Mouse (Mus musculus) hindbrain, postnatal 0 days (tissue): ENCODE measurements around the gene Cacybp. TPM values are rescaled to one million over a fixed set of nuclear protein-coding genes. Genes with fewer than 3 reads are reported as not detected.

Experiments used
- ATAC-seq: fragments of 200-750 bp; cut with Nextera tagmentation; 2 replicates; pipeline ENCODE4 v1.8.0; 2017; ENCODE audit warnings: mild to moderate bottlenecking, moderate TSS enrichment, moderate library complexity
- DNase-seq: peaks from one replicate; pipeline ENCODE4 v3.0.0-alpha.2; 2015; ENCODE audit warnings: low spot score
- H3K27ac ChIP-seq: fragments of 300-500 bp; sonication (generic); 2 replicates; pipeline ENCODE4 v1.5.1; 2014; ENCODE audit warnings: mild to moderate bottlenecking
- H3K27me3 ChIP-seq: fragments of 300-500 bp; sonication (generic); 2 replicates; pipeline ENCODE4 v1.6.1; 2014; ENCODE audit warnings: low read length, mixed read lengths; ENCODE audit not compliant: insufficient read depth
- H3K36me3 ChIP-seq: fragments of 300-500 bp; sonication (generic); 2 replicates; pipeline ENCODE4 v1.6.1; 2014; ENCODE audit warnings: low read length, mixed read lengths; ENCODE audit not compliant: insufficient read depth
- H3K4me1 ChIP-seq: fragments of 300-500 bp; sonication (generic); 2 replicates; pipeline ENCODE4 v1.6.1; 2014; ENCODE audit warnings: antibody characterized with exemption, low read length, mixed read lengths; ENCODE audit not compliant: insufficient read depth
- H3K4me2 ChIP-seq: fragments of 300-500 bp; sonication (generic); 2 replicates; pipeline ENCODE4 v1.6.1; 2014; ENCODE audit warnings: low read depth, mild to moderate bottlenecking, low read length, moderate library complexity, mixed read lengths
- H3K4me3 ChIP-seq: fragments of 300-500 bp; sonication (generic); 2 replicates; pipeline ENCODE4 v1.5.1; 2014; ENCODE audit warnings: low read length
- H3K9ac ChIP-seq: fragments of 300-500 bp; sonication (generic); replicated peaks from 2 replicates; pipeline ENCODE4 v1.6.1; 2014; ENCODE audit warnings: mild to moderate bottlenecking, low read length, moderate library complexity, mixed read lengths
- H3K9me3 ChIP-seq: fragments of 300-500 bp; sonication (generic); 2 replicates; pipeline ENCODE4 v1.6.1; 2016; ENCODE audit warnings: low read length, mixed read lengths
- CTCF ChIP-seq: IDR thresholded peaks from 2 replicates; pipeline ENCODE4 v1.5.1; 2016; ENCODE audit warnings: antibody characterized with exemption, control low read depth, low read depth
- WGBS: fragments of 180-500 bp; shearing (Covaris S2); extraction: QIAGEN DNeasy Blood & Tissue Kit; methylation state at CpG from one replicate; pipeline ENCODE4 v1.1.7; 2014; 5-methylcytosine and 5-hydroxymethylcytosine counted together
- polyA plus RNA-seq: library from polyadenylated mRNA; unstranded; fragments of >200 nt; fragmentation: Nextera tagmentation; extraction: Ambion mirVana; gene quantifications from 2 replicates; pipeline ENCODE4 v1.2.1, GENCODE M21; 2015
- total RNA-seq: library from RNA; depleted of rRNA; stranded (reverse); fragments of >200 nt; gene quantifications from 2 replicates; pipeline ENCODE4 v1.2.3, GENCODE M21; 2014

Gene Cacybp
- total and polyA plus RNA-seq, 2 experiments from 2014 or later, result 49.5 to 317 TPM

DNA sequence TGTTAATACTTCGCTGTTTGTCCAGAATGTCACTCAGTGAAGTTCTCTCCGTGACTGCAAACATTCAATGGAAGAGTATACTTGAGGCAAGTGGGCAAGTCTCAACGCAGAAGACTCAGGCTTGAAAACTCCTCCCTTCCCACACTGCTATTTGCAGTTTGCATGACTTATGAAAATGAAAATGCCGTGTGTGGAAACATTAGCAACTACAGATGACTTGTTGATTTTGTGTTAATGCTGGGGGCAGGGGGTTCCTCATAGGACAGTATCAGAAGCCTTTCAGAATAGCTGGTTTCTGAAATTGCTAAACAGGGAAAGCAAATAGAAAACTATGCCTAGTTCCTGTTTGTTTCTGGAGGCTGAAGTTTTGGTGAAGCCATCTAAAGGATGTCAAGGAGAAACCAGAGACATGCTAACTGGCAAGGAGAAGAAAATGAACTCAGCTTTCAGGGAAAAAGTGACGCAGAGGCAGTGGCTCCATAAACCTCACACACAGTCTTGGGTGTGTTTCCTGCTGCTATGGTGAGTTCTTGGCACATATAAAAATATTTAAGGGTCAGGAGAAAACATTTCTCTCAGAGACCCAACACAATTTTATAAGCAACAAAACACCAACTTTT, 38.8 kb upstream of the Cacybp start:
- Histone ChIP-seq H3K9ac (no peak overlapping the region), H3K9me3 (no peaks in the 10 kb centered on the region), H3K4me3 (no peak overlapping the region), H3K4me2 (no peak overlapping the region), H3K4me1 (no peaks in the 10 kb centered on the region), H3K27ac (no peak overlapping the region), H3K36me3 (0 out of 2 replicates have a peak, but pooled peaks cover 4% of the 10 kb centered on the region), H3K27me3 (no peaks in the 10 kb centered on the region)
- TF ChIP-seq CTCF, result no peak
- 79% methylated on average over 5 of the region's 5 CpGs for WGBS
- ATAC-seq (no peak), DNase-seq (no peak)

DNA sequence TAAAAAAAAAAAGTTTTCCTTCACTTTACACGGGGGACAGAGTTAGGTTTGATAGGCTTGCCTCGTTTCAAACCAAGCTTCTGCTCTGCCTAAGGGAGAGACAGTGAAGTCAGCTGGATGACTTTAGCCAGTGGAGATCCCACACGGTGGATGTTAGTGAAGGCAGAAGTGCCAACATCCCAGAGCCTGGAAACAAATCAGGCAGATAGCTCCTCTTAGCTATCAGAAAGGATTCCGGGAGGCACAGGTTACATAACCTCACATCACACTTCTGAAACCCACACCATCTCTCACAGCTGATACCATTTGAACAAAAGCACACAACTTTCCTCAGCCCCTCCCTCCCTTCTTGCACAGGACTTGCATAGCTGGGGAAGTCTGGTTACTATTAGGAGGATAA, 38.1 kb upstream of the Cacybp start:
- Histone ChIP-seq H3K9ac (no peak overlapping the region), H3K4me3 (no peak overlapping the region), H3K27ac (no peak overlapping the region), H3K4me1 (no peaks in the 10 kb centered on the region), H3K27me3 (no peaks in the 10 kb centered on the region), H3K9me3 (no peaks in the 10 kb centered on the region), H3K36me3 (0 out of 2 replicates have a peak, but pooled peaks cover 4% of the 10 kb centered on the region), H3K4me2 (no peak overlapping the region)
- no peak for DNase-seq
- ATAC-seq, result no peak
- no peak for TF ChIP-seq CTCF
- WGBS, result 69% methylated on average over 4 of the region's 4 CpGs

DNA sequence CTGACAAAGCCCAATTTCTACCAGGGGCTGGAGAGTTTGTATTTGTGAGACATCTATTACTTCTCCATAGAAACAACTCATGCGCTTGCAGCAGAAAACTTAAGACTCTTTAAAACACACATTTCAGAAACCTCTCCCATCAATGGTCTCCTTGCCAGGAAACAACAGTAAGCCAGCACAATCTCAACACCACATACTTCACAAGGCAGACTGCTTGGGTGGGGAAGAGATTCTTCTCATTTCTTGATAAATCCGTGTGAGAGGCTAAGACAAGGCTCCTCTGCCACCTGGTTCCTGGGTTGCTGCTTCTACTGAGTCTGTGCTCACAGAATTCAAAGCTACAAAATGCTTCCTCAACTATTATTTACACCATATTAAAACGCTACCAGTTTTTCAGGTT, 37.1 kb upstream of the Cacybp start:
- no peak for TF ChIP-seq CTCF
- H3K4me3 ChIP-seq, result no peak overlapping the region

DNA sequence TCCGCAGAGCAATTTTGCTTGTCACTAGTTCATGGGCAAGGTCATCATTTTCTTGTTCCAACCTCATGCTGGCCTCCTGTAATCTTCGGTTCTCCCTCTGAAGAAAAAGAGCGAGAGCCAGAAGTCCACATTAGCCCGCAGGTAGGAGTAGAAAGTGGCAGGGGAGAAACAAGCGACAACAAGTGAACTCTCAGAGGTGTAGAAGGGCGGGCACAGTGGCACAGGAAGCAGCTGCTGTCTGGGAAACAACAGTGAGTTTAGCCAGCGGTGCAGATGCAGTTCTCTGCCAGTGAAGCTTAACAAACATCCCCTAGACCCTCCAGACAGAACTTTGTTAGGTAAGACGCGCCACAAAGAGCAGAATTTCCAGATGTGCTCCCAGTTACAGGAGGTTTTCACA, 34.8 kb upstream of the Cacybp start:
- no peaks in the 10 kb centered on the region for H3K9me3 ChIP-seq
- no peak overlapping the region for H3K9ac ChIP-seq
- DNase-seq, result no peak
- no peak overlapping the region for H3K4me2 ChIP-seq
- no peak for TF ChIP-seq CTCF
- ATAC-seq, result no peak
- H3K4me1 ChIP-seq, result no peaks in the 10 kb centered on the region
- H3K4me3 ChIP-seq, result no peak overlapping the region
- H3K27ac ChIP-seq, result no peak overlapping the region
- H3K36me3 ChIP-seq, result no peaks in the 10 kb centered on the region
- H3K27me3 ChIP-seq, result no peaks in the 10 kb centered on the region
- WGBS, result 81% methylated on average over 9 of the region's 9 CpGs

More for the DNA sequence above, 37.1 kb upstream of the Cacybp start:
- DNase-seq, result no peak
- no peaks in the 10 kb centered on the region for H3K27me3 ChIP-seq
- 73% methylated on average over 3 of the region's 3 CpGs for WGBS
- no peak for ATAC-seq
- H3K4me2 ChIP-seq, result no peak overlapping the region
- no peaks in the 10 kb centered on the region for H3K4me1 ChIP-seq
- no peak overlapping the region for H3K27ac ChIP-seq
- no peak overlapping the region for H3K9ac ChIP-seq
- 0 out of 2 replicates have a peak, but pooled peaks cover 3% of the 10 kb centered on the region for H3K36me3 ChIP-seq
- H3K9me3 ChIP-seq, result no peaks in the 10 kb centered on the region

DNA sequence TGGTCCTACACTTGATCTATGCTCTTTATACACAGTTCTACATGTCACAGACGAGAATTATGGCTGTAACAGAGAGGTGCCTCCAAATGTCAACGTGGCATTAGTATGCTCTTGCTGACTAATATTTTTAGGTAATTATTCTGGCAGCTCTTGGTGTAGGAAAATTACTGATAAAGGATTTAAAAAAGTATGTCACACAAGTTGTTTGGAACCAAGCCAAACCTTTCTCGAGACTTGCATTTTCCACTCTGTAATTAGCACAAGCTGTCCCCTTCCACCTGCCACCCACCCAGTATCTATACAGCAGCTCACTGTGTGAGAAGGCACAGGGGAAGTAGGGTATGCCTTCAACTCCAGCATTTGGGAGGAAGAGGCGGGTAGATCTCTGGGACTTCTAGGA, 34.2 kb upstream of the Cacybp start:
- H3K27me3 ChIP-seq, result no peaks in the 10 kb centered on the region
- H3K4me2 ChIP-seq, result no peak overlapping the region
- no peak overlapping the region for H3K27ac ChIP-seq
- no peak for TF ChIP-seq CTCF
- 62% methylated on average over 4 of the region's 4 CpGs for WGBS
- H3K4me1 ChIP-seq, result no peaks in the 10 kb centered on the region
- H3K9ac ChIP-seq, result no peak overlapping the region
- DNase-seq (no peak), ATAC-seq (no peak)
- no peaks in the 10 kb centered on the region for H3K9me3 ChIP-seq
- no peak overlapping the region for H3K4me3 ChIP-seq
- no peaks in the 10 kb centered on the region for H3K36me3 ChIP-seq

DNA sequence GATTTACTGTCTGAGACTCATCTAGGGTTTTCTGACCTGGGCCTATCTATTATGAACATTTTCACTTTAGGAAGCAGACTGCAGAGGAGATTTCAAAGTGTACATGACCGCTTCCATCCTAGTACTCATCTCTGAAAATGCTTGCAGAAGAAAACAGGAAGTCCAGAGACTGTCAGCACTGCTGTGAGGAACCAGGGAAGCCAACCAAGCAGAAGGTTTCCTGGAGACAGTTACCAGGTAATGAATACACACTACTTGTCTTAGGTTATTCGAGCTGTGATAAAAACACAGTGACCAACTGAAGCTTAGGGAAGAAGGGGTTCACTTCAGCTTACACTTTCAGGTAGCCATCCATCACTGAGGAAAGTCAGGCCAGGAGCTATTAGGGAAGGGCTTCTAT, 33.3 kb upstream of the Cacybp start:
- no peak overlapping the region for H3K27ac ChIP-seq
- DNase-seq (no peak), ATAC-seq (no peak)
- 61% methylated on average over 2 of the region's 2 CpGs for WGBS
- no peaks in the 10 kb centered on the region for H3K4me1 ChIP-seq
- TF ChIP-seq CTCF, result no peak
- H3K27me3 ChIP-seq, result no peaks in the 10 kb centered on the region
- H3K4me3 ChIP-seq, result no peak overlapping the region
- H3K9me3 ChIP-seq, result no peaks in the 10 kb centered on the region
- no peak overlapping the region for H3K4me2 ChIP-seq
- H3K9ac ChIP-seq, result no peak overlapping the region
- H3K36me3 ChIP-seq, result no peaks in the 10 kb centered on the region

DNA sequence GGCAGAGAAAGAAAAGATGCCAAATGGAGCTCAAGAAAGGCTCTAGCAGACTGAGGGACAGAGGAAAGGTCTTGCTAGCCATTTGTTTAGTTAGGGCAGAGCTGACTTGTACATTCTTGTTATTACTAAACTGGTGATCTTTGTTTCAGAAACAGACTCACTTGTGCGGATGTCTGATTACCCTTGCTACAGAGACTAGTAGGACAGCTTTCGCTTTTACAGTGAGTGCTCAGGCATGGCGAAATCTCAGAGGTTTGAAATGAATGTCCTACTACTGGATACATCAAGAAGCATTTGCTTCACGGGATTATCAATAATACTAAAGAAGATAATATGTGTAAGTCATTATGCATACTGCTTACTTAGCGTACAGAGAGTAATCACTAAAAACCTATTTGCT, 32.0 kb upstream of the Cacybp start:
- no peaks in the 10 kb centered on the region for H3K36me3 ChIP-seq
- H3K27me3 ChIP-seq, result no peaks in the 10 kb centered on the region
- 87% methylated on average over 5 of the region's 5 CpGs for WGBS
- H3K27ac ChIP-seq, result no peak overlapping the region
- ATAC-seq (no peak), DNase-seq (no peak)
- no peak for TF ChIP-seq CTCF
- H3K4me2 ChIP-seq, result no peak overlapping the region
- no peak overlapping the region for H3K9ac ChIP-seq
- no peak overlapping the region for H3K4me3 ChIP-seq
- no peaks in the 10 kb centered on the region for H3K9me3 ChIP-seq
- H3K4me1 ChIP-seq, result no peaks in the 10 kb centered on the region
